Mouse (Mus musculus) liver, postnatal 0 days (tissue): ENCODE data around the gene Dph5. TPM values are rescaled to one million over a fixed set of nuclear protein-coding genes. Genes with fewer than 3 reads are reported as not detected.
A peak's percentile ranks its signal among the peaks of the same experiment; 100 is the strongest.

ENCODE experiments used
- ATAC-seq: fragments of 200-750 bp; cut with Nextera tagmentation; 2 replicates; pipeline ENCODE4 v1.8.0; 2017; ENCODE audit warnings: mild to moderate bottlenecking, moderate library complexity
- DNase-seq: peaks from one replicate; pipeline ENCODE4 v3.0.0-alpha.2; 2016
- H3K27ac ChIP-seq: fragments of 300-500 bp; sonication (generic); 2 replicates; pipeline ENCODE4 v1.5.1; 2014; ENCODE audit warnings: antibody characterized with exemption, moderate library complexity, mild to moderate bottlenecking, low read depth
- H3K27me3 ChIP-seq: fragments of 300-500 bp; sonication (generic); 2 replicates; pipeline ENCODE4 v1.6.1; 2014; ENCODE audit warnings: low read length, control low read depth, mixed read lengths; ENCODE audit not compliant: insufficient read depth
- H3K36me3 ChIP-seq: fragments of 300-500 bp; sonication (generic); replicated peaks from 2 replicates; pipeline ENCODE4 v1.6.1; 2014; ENCODE audit warnings: mild to moderate bottlenecking, control low read depth, low read length, moderate library complexity, mixed read lengths; ENCODE audit not compliant: insufficient read depth
- H3K4me1 ChIP-seq: fragments of 300-500 bp; sonication (generic); 2 replicates; pipeline ENCODE4 v1.6.1; 2014; ENCODE audit warnings: antibody characterized with exemption, mild to moderate bottlenecking, control low read depth; ENCODE audit not compliant: insufficient read depth
- H3K4me2 ChIP-seq: fragments of 300-500 bp; sonication (generic); 2 replicates; pipeline ENCODE4 v1.6.1; 2014; ENCODE audit warnings: low read depth, mild to moderate bottlenecking, low read length, moderate library complexity, mixed read lengths
- H3K4me3 ChIP-seq: fragments of 300-500 bp; sonication (generic); 2 replicates; pipeline ENCODE4 v1.5.1; 2014; ENCODE audit warnings: low read depth, low read length
- H3K9ac ChIP-seq: fragments of 300-500 bp; sonication (generic); replicated peaks from 2 replicates; pipeline ENCODE4 v1.6.1; 2014; ENCODE audit warnings: mild to moderate bottlenecking, moderate library complexity
- H3K9me3 ChIP-seq: fragments of 300-500 bp; sonication (generic); 2 replicates; pipeline ENCODE4 v1.6.1; 2016; ENCODE audit warnings: mild to moderate bottlenecking, control low read depth, low read length, mixed read lengths
- CTCF ChIP-seq: sonication (generic); IDR thresholded peaks from 2 replicates; pipeline ENCODE4 v1.5.1; 2016; ENCODE audit warnings: antibody characterized with exemption, low read depth
- EP300 ChIP-seq: IDR thresholded peaks from 2 replicates; pipeline ENCODE4 v1.6.1; 2016; ENCODE audit warnings: antibody characterized with exemption, low read depth, mild to moderate bottlenecking
- WGBS: fragments of 180-500 bp; shearing (Covaris S2); extraction: QIAGEN DNeasy Blood & Tissue Kit; methylation state at CpG from one replicate; pipeline ENCODE4 v1.1.7; 2014; ENCODE audit not compliant: insufficient replicate concordance; 5-methylcytosine and 5-hydroxymethylcytosine counted together
- polyA plus RNA-seq: library from polyadenylated mRNA; unstranded; fragments of >200 nt; fragmentation: Nextera tagmentation; extraction: Ambion mirVana; gene quantifications from 2 replicates; pipeline ENCODE4 v1.2.1, GENCODE M21; 2015

Gene Dph5
- polyA plus RNA-seq, 1 experiment from 2014 or later, result 16.2 TPM

DNA sequence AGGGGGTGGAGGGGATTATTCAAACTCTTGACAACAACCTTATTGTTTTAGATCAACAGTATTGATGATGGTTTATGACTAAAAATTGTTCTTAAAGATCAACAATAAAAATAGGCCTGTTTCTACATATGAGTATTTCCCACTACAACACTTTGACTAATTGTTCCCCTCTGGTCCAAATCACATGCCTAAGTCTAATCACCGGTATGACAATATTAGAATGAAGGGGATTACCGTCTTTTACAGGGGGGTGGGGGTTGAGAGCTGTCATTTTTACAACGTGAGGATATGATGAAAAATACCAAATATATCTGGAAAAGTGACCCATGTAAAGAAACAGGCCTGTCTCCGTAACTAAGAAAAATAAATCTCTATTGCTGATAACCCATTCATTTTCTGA is 24.1 kb upstream of the Dph5 start:
- Histone ChIP-seq H3K4me1 (no peaks in the 10 kb centered on the region), H3K27ac (no peak overlapping the region), H3K4me3 (no peak overlapping the region), H3K9ac (no peak overlapping the region), H3K4me2 (no peak overlapping the region), H3K36me3 (no peaks in the 10 kb centered on the region), H3K27me3 (no peaks in the 10 kb centered on the region), H3K9me3 (no peaks in the 10 kb centered on the region)
- no peak for ATAC-seq
- 70% methylated on average over 4 of the region's 4 CpGs for WGBS
- no peak for TF ChIP-seq EP300
- no peak for TF ChIP-seq CTCF
- DNase-seq, result no peak

DNA sequence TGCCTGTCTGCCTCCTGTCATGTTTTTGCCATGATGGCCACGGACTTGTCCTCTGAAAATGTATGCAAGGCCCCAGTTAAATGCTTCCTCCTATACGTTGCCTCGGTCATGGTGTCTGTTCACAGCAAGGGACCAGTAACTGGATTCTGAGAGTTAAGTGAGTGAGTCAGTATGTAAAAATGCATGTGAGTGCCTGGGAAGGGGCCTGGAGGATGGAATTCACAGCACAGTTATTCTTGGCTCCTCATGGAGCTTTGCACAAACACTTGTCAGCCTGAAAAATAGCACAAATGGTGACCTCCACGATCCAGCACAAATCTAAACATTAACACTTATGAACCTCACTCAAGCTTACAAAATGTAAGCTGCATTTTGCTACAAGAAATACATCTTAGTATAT is 20.5 kb upstream of the Dph5 start:
- no peak overlapping the region for H3K4me3 ChIP-seq
- no peaks in the 10 kb centered on the region for H3K9me3 ChIP-seq
- 69% methylated on average over 4 of the region's 4 CpGs for WGBS
- no peaks in the 10 kb centered on the region for H3K36me3 ChIP-seq
- H3K27me3 ChIP-seq, result no peaks in the 10 kb centered on the region
- DNase-seq (no peak), ATAC-seq (no peak)
- no peak overlapping the region for H3K9ac ChIP-seq
- H3K4me1 ChIP-seq, result no peaks in the 10 kb centered on the region
- H3K27ac ChIP-seq, result no peak overlapping the region
- TF ChIP-seq EP300, result no peak
- no peak overlapping the region for H3K4me2 ChIP-seq

- ATAC-seq (no peak), DNase-seq (no peak)
- WGBS, result 56% methylated on average over 1 of the region's 1 CpGs
- TF ChIP-seq EP300, result no peak
- TF ChIP-seq CTCF, result no peak
- no peak overlapping the region for H3K4me2 ChIP-seq
- H3K4me3 ChIP-seq, result no peak overlapping the region
- no peaks in the 10 kb centered on the region for H3K9me3 ChIP-seq
- H3K36me3 ChIP-seq, result no peaks in the 10 kb centered on the region
- no peaks in the 10 kb centered on the region for H3K4me1 ChIP-seq
- H3K27me3 ChIP-seq, result no peaks in the 10 kb centered on the region
- no peak overlapping the region for H3K9ac ChIP-seq
- H3K27ac ChIP-seq, result no peak overlapping the region
Measured at GRCm38 (mm10) chr3:115867901-115868300, 19.7 kb upstream of the Dph5 start.

DNA sequence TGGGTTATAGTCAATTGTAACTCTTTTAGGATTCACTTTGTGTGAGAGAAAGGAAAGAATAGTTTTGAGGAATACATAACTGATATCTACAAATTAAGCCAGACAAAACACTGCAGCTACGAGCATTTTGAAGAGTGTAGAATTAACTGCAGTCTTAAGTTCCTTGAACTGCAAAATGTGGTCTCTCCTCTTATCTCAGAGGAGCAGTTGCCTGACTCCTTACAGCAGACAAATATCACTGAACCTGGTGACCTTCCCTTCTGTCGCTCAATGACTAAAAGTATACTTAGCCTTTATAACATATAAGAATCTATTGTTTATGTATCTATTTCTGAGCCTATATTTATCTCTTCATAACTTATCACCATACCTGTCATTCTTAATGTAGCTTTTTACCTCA is 18.3 kb upstream of the Dph5 start:
- no peak overlapping the region for H3K27ac ChIP-seq
- H3K9me3 ChIP-seq, result no peaks in the 10 kb centered on the region
- ATAC-seq, result no peak
- WGBS, result 27% methylated on average over 2 of the region's 2 CpGs
- H3K9ac ChIP-seq, result no peak overlapping the region
- no peaks in the 10 kb centered on the region for H3K36me3 ChIP-seq
- H3K4me3 ChIP-seq, result no peak overlapping the region
- H3K4me1 ChIP-seq, result no peaks in the 10 kb centered on the region
- no peaks in the 10 kb centered on the region for H3K27me3 ChIP-seq
- DNase-seq, result no peak
- H3K4me2 ChIP-seq, result no peak overlapping the region
- TF ChIP-seq EP300 (0 out of 2 replicates have a peak, but pooled peaks have one; percentile 43), CTCF (no peak)

- TF ChIP-seq CTCF (no peak), EP300 (no peak)
- Histone ChIP-seq H3K27me3 (no peaks in the 10 kb centered on the region), H3K9me3 (no peaks in the 10 kb centered on the region), H3K27ac (no peak overlapping the region), H3K4me2 (no peak overlapping the region), H3K4me3 (no peak overlapping the region), H3K9ac (no peak overlapping the region), H3K4me1 (no peaks in the 10 kb centered on the region), H3K36me3 (no peaks in the 10 kb centered on the region)
- ATAC-seq (no peak), DNase-seq (no peak)
- 68% methylated on average over 6 of the region's 6 CpGs for WGBS
Measured at GRCm38 (mm10) chr3:115875551-115875950, 12.1 kb upstream of the Dph5 start.

DNA sequence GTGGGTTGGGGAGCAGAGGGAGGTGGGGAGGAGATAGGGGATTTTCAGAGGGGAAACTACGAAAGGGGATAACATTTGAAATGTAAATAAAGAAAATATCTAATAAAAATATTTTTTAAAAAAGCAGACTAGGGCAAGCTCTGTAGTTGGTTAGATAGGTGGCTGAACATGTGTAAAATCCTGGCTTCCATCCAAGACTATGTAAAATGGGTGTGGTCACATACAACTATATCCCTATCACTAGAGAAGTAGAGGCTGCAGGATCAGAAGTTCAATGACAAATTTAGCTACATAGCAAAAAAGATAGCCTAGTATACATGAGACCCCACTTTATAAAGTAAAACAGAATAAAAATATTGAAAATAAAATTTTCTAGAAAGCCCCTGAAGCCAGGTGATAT is 10.5 kb upstream of the Dph5 start:
- no peaks in the 10 kb centered on the region for H3K9me3 ChIP-seq
- H3K4me2 ChIP-seq, result no peak overlapping the region
- no peaks in the 10 kb centered on the region for H3K4me1 ChIP-seq
- TF ChIP-seq CTCF, result no peak
- no peak for TF ChIP-seq EP300
- WGBS, result 68% methylated on average over 1 of the region's 1 CpGs
- no peak overlapping the region for H3K4me3 ChIP-seq
- no peak overlapping the region for H3K27ac ChIP-seq
- no peaks in the 10 kb centered on the region for H3K36me3 ChIP-seq
- ATAC-seq (no peak), DNase-seq (no peak)
- H3K9ac ChIP-seq, result no peak overlapping the region
- no peaks in the 10 kb centered on the region for H3K27me3 ChIP-seq

- Histone ChIP-seq H3K9ac (no peak overlapping the region), H3K4me2 (no peak overlapping the region), H3K27me3 (no peaks in the 10 kb centered on the region), H3K27ac (no peak overlapping the region), H3K4me3 (no peak overlapping the region), H3K36me3 (no peaks in the 10 kb centered on the region), H3K9me3 (no peaks in the 10 kb centered on the region), H3K4me1 (peaks cover 3% of the 10 kb centered on the region; the same call in 1 of the 2 replicates)
- WGBS, result 73% methylated on average over 1 of the region's 1 CpGs
- DNase-seq, result no peak
- ATAC-seq, result no peak
- no peak for TF ChIP-seq EP300
- TF ChIP-seq CTCF, result no peak
Measured at GRCm38 (mm10) chr3:115884086-115884485, 3.6 kb upstream of the Dph5 start.
